Mouse (Mus musculus) embryo, embryonic 9.5 days (tissue): ENCODE data around the gene Tlr9.
A peak's percentile ranks its signal among the peaks of the same experiment; 100 is the strongest.

ENCODE experiments used
- DNase-seq: peaks from one replicate; pipeline ENCODE4 v3.0.0-alpha.2; 2017; ENCODE audit errors: extremely low spot score

Tlr9 gene

DNA sequence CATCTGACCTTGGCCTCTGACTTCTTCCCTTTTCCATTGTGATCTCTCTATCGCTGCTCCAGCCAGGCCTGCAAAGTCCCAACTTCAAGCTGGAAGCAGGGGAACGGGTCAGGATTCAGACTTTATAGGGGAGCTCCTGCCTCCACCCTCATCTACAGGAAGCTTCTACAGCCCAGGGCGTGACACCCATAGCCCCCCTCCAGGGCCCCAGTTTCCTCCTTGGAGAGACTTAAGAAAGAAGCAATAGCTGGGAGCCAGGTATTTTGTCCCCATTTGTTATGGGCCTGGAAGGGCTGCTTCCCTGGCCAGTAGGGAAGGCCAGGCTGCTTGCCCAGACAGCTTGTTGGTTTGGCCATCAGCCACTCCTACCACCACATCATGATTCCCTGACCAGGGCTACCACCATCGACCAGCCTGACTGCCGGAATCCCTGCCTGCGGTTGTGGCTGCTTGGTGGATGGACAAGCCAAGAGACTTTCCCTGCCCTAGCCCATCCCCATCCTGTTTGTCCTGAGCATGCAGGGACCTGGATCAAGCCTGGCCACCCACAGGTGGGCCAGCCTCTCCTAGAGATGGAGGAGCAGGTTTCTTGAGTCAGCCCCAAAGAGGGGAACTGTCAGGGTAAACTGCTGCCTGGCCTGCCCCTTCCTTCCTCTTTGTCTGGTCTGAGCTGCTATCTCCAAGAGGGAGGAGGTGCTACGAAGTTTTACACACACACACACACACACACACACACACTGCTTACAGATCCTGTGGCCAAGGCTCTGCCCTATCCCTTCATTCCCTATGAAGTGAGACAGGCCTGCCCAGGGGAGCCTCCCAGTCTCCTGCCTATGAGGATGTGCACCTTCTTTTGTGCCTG lies 18.2 kb upstream of the Tlr9 start:
- DNase-seq = no peak

DNA sequence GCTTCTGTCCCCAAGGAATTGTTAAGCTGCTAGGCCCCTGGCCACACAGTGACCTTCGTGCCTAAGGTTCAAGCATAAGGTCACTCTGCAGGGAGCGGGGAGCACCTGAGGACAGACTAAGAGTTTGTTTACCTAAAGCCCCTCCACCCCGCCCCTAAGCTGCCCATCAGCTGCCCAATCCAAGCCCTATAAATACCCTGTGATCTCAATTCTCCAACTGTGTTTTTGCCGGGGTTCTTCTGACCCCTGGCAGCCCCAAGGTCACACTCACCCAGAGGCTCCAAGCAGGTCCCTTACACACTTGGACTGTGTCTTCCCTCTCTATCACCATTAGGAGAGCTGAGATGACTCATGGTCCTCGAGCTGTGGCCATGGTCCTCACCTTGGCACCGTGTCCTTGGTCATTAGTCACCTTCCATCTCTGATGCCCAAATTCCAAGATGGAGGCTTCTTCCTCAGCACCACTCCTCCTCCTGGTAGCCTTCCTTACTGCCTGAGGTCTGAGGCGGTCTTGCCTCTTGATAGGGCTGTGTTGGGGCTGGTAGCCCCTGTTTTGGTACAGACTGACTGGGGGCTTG lies 16.6 kb upstream of the Tlr9 start:
- DNase-seq = no peak

DNA sequence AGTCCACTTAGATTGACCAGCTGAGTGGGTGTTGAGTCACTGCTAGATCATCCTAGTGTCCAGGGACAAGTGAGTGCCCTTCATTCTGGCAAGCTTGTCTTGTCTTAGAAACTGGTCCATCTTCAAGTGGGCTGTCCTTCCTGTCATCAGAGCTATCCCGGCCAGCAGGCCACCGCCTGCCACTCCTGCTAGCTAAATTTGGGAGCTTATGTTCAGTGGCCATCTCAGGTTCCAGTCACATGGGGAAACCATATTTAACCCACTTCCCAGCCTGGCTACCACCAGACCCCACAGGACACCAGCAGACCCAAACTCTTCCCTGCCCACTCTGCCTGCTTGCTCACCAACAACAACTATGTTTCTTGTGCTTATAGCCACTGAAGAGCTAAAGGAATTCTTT lies 15.9 kb upstream of the Tlr9 start:
- no peak for DNase-seq

DNA sequence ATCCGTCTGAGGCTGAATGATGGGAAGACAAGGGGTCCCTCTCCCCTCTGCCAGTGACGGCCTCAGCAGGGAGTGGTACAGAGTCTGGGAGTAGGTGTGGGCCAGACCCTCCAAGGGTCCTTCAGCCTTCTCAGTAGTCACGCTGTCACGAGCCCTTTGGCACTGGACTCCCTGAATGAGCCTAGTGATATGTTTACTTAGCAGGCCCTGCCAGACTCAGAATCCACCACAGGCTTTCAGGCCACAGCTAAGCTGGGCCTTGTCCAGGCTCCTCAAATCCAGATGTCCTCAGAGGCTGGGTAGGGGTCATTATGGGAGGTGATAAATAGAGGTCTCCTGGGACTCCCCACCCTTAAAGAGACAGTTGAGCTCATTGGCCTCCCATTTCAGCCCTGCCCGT lies 14.2 kb upstream of the Tlr9 start:
- DNase-seq = no peak

DNA sequence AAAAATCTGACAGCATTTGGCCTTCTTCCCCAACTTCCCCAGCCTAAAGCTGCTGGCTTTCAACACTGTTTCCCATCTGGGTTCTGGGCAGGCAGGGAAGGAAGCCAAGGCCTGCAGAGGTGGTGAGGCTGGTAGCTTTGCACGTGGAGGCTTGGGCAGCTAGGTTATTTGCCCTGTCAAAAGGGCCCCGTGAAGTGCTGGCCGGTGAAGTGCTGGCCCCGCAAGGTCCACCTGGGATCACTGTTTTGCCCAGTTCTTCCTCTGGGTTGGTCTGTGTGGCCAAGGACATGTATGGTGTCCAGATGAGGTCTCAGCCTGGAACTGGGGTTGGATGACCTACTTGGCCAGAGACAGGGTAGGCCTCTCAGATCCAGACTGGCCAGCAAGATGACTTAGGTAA lies 12.4 kb upstream of the Tlr9 start:
- no peak for DNase-seq

DNA sequence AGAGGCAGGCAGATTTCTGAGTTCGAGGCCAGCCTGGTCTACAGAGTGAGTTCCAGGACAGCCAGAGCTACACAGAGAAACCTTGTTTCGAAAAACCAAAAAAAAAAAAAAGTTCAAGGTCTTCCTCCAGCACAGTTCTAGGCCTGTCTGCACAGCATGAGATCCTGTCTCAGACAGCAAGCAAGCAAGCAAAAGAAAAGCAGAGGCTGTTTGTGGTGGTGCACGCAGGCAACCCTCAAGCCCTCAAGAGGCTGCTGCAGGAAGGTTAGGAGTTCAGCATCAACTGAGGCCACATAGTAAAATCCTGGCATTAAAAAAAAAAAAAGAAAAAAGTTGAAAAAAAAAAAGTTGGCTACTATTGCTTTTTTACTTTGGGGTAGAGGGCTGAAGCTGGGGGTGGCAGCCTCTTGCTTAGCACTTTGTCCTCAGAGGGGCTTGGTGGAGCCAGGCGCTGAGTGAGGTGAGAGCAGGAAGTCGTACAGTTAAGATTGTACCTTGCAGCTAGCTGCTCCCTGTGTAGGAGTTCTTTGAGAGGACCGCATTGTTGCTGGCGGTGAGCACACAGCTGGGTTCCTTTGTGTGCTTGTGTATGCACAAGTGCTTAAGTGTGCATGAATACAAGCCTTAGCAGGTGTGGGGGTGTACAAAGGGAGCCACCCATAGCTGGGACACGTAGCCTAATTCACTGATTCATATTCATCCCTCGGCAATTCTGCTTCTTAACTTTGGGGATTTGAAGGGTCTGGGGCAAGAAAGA lies 11.4 kb upstream of the Tlr9 start:
- DNase-seq = no peak

DNA sequence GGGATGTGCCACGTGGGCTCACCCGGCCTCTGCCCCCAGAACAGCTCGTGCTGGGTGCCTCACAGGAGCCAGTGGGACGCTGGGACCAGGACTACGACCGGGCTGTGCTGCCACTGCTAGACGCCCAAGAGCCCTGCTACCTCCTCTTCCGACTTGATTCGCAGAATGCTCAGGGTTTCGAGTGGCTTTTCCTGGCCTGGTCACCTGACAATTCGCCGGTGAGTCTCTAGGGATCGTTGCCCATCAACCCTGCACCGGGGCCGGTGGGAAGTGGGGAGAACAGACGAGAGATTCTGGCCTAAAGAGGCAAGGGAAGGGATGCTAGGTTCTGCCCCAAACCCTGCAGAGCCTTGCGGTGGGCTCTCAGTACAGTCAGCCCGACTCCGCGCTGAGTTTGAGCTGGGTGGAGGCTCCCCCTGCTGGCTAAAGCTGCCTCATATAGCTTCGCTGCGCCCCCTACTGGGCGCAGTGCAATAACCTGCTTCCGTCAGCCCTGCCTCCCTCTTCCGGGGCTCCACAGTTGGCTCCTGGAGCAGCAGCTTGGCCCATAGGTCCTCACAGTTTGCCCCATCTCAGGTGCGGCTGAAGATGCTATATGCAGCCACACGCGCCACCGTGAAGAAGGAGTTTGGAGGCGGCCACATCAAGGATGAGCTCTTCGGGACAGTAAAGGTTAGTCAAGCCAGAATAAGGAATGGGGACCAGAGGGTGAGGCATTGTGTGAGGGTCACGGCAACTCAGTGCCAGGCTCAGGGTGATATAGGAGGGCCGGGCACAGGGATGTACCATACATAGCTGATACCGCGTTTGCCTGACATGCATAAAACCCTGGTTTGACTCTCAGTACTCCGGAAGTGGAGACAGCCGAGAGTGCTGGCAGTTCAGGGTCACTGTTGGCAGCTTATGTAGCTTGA lies 10.5 kb upstream of the Tlr9 start:
- peak; percentile 91 for DNase-seq

DNA sequence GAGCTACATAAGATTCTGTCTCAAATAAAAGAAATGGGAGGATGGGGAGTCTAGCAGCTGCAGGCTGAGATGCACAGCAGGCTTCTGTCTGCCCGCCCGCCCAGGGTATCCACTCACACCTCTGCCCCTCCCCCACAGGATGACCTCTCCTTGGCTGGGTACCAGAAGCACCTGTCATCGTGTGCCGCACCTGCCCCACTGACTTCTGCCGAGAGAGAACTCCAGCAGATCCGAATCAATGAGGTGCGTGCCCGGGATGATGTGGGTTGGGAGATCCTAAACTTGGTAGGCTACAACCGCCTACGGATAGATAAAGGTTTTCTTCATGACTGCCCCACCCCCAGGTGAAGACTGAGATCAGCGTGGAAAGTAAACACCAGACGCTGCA lies 9.8 kb upstream of the Tlr9 start:
- DNase-seq = no peak

DNA sequence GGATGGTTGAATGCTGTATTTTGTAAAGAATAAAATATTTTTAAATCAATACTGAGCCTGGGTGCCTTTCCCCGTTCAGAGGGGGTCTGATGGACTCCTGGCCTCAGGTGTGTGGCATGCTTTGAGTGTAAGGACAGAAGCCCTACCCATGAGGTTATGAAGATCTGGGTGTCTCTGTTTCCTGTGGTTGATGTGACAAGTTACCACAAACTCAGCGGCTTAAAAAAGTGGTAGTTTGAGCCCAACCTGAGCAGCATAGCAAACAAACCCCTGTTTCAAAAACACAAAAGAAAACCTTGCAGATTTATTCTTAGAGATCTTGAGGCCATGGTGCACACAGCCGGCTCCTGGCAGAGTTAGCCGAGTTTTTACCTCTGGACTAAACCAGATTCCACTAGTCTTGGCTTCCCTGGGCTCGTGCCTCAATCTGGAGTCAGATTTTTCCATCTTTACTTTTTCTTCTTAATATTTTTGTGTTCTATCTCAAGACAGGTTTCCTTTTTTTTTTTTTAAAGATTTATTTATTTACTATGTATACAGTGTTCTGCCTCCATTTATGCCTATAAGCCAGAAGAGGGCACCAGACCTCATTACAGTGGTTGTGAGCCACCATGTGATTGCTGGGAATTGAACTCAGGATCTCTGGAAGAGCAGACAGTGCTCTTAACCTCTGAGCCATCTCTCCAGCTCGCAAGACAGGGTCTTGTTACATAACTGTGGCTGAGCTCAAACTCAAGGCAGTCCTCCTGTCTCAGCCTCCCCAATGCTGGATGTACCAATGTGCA lies 6.9 kb upstream of the Tlr9 start:
- DNase-seq = no peak

DNA sequence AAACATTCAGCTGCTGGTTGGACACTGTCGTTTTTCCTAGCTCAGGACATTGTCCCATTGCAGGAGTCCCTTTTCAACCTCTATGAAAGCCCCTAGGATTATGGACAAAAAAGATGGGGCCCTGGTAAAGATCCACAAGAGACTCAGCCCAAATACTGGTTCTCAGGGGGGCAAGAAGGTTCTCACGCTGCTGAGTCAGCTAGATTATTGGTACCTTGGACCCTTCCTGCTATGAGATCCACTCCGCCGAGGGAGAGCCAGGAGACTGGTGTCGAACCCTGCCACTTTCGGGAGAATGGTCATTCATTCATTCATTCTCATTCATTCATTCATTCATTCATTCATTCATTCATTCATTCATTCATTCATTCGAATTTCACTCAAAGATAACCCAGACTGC lies 5.4 kb upstream of the Tlr9 start:
- DNase-seq = no peak

DNA sequence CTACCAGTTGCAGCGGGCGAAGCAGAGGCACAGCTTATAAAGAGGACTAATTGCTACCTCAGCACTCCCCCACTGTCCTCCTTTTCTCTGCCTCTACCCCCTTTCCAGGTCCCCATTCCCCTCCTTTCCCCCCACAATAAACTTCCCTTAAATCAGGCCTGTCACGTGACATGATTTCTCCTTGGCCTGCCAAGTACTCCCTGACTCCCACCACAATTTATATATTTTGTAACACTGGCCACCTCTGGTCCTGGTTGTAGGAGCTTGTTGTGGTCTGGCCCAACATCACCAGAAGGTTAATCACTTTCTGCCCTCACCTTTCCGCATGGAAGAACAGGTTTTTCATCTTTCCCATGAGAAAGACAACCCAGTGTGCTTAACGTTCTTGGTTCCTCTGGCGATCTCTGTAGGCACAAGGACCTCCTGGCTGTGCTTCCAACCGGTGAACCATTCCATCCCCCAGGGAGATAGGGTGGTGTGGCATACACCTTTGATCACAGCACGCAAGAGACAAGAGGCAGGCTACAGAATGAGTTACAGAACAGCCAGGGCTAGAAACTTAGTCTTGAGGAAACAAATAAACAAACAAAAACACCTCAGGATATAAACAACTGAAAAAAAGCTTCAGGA lies 1.4 kb upstream of the Tlr9 start:
- no peak for DNase-seq

DNA sequence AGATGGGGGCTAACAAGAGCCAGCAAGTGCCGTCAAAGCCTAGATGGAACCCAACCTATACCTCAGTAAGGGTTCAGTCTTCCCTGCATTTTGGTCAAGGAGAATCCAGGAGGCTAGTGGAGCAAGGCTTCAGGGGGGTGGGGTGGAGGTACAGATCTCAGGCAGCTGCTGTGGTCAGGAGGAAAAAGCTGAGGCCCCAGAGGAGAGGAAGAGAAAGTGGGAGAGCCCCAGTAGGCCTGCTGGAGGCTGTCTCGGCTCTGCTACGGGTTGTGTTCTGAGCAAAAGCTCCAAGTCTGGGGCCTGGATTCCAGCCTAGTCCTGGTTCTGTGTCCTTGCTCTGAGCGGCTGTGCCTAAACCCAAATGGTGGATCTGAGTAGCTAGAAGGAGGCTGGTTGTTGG lies 596 bp downstream of the Tlr9 start:
- DNase-seq = no peak

DNA sequence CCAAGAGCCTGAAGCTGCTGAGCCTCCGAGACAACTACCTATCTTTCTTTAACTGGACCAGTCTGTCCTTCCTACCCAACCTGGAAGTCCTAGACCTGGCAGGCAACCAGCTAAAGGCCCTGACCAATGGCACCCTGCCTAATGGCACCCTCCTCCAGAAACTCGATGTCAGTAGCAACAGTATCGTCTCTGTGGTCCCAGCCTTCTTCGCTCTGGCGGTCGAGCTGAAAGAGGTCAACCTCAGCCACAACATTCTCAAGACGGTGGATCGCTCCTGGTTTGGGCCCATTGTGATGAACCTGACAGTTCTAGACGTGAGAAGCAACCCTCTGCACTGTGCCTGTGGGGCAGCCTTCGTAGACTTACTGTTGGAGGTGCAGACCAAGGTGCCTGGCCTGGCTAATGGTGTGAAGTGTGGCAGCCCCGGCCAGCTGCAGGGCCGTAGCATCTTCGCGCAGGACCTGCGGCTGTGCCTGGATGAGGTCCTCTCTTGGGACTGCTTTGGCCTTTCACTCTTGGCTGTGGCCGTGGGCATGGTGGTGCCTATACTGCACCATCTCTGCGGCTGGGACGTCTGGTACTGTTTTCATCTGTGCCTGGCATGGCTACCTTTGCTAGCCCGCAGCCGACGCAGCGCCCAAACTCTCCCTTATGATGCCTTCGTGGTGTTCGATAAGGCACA lies 3.2 kb downstream of the Tlr9 start:
- no peak for DNase-seq

DNA sequence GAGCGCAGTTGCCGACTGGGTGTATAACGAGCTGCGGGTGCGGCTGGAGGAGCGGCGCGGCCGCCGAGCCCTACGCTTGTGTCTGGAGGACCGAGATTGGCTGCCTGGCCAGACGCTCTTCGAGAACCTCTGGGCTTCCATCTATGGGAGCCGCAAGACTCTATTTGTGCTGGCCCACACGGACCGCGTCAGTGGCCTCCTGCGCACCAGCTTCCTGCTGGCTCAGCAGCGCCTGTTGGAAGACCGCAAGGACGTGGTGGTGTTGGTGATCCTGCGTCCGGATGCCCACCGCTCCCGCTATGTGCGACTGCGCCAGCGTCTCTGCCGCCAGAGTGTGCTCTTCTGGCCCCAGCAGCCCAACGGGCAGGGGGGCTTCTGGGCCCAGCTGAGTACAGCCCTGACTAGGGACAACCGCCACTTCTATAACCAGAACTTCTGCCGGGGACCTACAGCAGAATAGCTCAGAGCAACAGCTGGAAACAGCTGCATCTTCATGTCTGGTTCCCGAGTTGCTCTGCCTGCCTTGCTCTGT lies 3.8 kb downstream of the Tlr9 start:
- peak; percentile 54 for DNase-seq

DNA sequence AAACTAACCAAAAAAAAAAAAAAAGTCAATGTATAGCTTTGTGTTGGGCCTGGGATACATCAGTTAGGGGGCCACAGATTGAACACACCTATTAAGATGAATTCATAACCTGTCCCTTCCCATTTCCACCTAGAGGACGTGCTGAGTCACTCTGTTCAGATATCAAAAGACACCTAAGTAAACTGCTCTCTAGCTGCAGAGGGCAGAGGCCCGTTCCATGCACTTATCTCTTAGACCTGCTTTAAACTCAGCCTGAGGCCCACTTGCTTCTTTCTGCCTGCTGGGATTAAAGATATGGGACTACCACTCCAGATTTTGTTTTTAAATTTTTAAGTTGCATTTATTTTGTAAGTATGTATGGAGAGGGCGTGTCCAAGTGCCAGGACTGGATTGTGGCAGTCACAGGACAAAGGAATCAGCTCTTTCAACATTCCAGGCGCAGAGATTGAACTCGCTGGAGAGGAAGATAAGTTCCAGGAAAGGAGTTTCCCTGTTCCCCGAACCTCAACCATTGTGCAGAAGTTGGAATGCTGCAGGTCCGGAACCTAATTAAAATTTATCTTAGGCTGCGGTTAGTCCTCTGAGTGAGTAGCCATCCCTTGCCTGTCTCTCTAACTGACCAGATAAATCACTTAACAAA lies 5.5 kb downstream of the Tlr9 start:
- no peak for DNase-seq

DNA sequence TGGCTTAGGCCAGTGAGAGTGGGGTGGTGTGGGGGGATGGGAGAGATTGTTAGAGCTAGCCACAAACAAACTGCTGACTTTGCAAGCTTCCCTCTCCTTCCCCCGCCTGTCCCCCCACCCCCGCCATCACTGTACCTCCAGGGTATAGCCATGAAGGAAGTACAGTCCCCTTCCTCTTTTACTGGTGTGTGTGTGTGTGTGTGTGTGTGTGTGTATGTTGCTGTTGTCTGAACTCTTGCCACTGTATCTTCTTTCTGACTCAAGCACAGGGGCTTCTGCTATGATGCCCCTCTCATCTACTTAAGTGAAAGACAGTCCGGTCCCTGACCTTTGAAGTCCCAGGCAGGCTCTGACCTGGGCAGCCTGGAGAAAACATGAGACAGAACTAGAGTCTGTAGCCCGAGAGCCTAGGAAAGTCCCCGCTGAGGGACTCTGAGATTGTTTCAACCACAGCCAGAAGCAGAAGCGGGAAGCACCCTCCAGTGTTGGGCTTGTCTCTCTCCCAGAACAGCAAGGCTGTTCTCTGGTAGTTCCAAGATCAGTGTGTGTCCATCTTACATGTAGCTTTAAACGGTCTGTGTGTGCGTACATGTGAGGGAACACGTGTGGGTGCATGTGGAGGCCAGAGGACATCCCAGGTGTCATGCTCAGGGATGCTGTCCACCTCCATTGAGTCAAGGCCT lies 7.8 kb downstream of the Tlr9 start:
- no peak for DNase-seq

DNA sequence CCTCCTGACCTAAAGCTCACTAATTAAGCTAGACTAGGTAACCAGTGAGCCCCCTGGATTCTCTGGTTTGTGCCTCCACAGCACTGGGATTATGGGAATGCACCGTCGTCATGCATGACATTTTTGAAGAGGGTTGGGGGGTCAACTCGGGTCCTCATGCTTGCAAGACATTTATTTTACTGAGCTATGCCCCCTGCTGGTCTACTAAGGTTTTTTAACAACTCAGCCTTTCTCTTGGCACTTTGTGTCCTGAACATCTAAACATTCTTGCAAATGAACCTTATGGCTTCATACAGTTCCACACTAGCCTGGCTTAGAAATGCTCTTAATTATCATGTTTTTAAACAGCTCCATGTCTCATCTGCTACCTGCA lies 8.3 kb downstream of the Tlr9 start:
- DNase-seq = no peak

DNA sequence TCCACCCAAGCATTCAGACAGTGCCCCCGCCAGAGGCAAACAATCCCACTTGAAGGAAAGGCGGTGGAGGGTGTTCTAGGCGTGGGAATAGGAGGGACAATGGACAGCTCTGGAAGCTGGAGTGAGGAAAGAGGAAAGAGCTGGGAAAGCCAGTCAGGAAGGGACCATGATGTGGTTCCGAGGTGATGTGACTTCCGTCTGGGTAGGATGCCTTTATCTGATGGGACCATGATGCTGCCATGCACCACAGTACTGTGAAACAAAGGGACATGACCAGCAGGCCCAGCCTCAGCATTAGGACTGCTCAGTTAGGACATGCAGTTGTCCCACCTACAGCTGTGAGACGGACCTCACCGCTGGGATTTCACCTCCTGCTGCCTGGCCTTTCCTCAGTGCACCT lies 8.8 kb downstream of the Tlr9 start:
- no peak for DNase-seq

DNA sequence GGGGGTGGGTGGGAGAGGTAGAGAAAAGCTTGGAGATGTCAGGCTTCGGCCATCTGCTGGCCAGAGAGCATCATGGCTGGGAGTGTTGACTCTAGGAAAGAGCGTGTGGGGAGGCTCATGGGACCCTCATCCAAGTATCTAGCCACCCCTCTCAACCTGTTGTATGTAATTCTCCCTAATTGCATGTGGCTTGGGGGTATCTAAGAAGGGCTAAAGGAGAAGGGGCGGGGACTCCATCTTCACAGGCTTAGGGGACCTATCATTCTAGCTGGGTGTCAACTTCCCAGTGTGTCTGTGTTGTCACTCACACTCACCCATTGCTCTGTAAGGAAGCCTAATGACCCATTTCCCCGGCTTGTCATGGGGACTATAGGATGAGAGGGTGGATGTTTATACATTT lies 9.4 kb downstream of the Tlr9 start:
- DNase-seq = no peak
